Mouse (Mus musculus): ENCODE results near the gene Samd1. TPM values are rescaled to one million over a fixed set of nuclear protein-coding genes. Genes with fewer than 3 reads are reported as not detected.
"Not testable (repeated sequence)": the region's sequence is repeated elsewhere in the genome, so short reads cannot be mapped to it uniquely, and the experiment has no call there.

Gene Samd1
- polyA plus RNA-seq, 1 experiment from 2014 or later: 10.6 TPM

- peak overlapping the region; percentile 89; the same call in 1 of the 2 replicates for H3K27ac ChIP-seq
- no peaks in the 10 kb centered on the region for H3K9me3 ChIP-seq
- no peaks in the 10 kb centered on the region for H3K27me3 ChIP-seq
- WGBS: 71% methylated on average over 6 of the region's 6 CpGs
- peaks cover 41% of the 10 kb centered on the region for H3K4me1 ChIP-seq
- peaks cover 31% of the 10 kb centered on the region for H3K36me3 ChIP-seq
- no peak for ATAC-seq (ENCODE audit: insufficient number of reproducible peaks, low FRiP score, low TSS enrichment, low read depth)
- H3K9ac ChIP-seq: no peak overlapping the region
- peak overlapping the region; percentile 61 for H3K4me3 ChIP-seq
- H3K4me2 ChIP-seq: peak overlapping the region; percentile 93
These were observed 6.3 kb downstream of the Samd1 start for GRCm38 (mm10) chr8:84003612-84004246.

GRCm38 (mm10) chr8:84004533-84005201, 7.2 kb downstream of the Samd1 start:
- peaks cover 25% of the 10 kb centered on the region for H3K36me3 ChIP-seq
- peak overlapping the region; percentile 89 for H3K27ac ChIP-seq
- peaks cover 34% of the 10 kb centered on the region for H3K4me1 ChIP-seq
- peak overlapping the region; percentile 93 for H3K4me2 ChIP-seq
- H3K9ac ChIP-seq: peak overlapping the region; percentile 44
- H3K27me3 ChIP-seq: no peaks in the 10 kb centered on the region
- no peaks in the 10 kb centered on the region for H3K9me3 ChIP-seq
- WGBS: 1% methylated on average over 30 of the region's 30 CpGs
- peak overlapping the region; percentile 61 for H3K4me3 ChIP-seq
- peak; percentile 81 for ATAC-seq (ENCODE audit: insufficient number of reproducible peaks, low FRiP score, low TSS enrichment, low read depth)

GRCm38 (mm10) chr8:84005502-84005901, 8.0 kb downstream of the Samd1 start:
- peaks cover 17% of the 10 kb centered on the region for H3K36me3 ChIP-seq
- 98% methylated on average over 7 of the region's 7 CpGs for whole genome bisulfite sequencing
- H3K9ac ChIP-seq; H3K27me3 ChIP-seq; H3K4me3 ChIP-seq; H3K4me2 ChIP-seq; ATAC-seq (ENCODE audit: insufficient number of reproducible peaks, low FRiP score, low TSS enrichment, low read depth); H3K9me3 ChIP-seq; H3K27ac ChIP-seq: not testable (repeated sequence)
- peaks cover 40% of the 10 kb centered on the region for H3K4me1 ChIP-seq

- ATAC-seq (ENCODE audit: insufficient number of reproducible peaks, low FRiP score, low TSS enrichment, low read depth): no peak
- no peaks in the 10 kb centered on the region for H3K36me3 ChIP-seq
- H3K27me3 ChIP-seq: peaks cover 35% of the 10 kb centered on the region
- no peak overlapping the region for H3K9ac ChIP-seq
- no peak overlapping the region for H3K27ac ChIP-seq
- H3K4me1 ChIP-seq: peaks cover 48% of the 10 kb centered on the region
- no peak overlapping the region for H3K4me2 ChIP-seq
- no peaks in the 10 kb centered on the region for H3K9me3 ChIP-seq
- no peak overlapping the region for H3K4me3 ChIP-seq
- WGBS: 33% methylated on average over 7 of the region's 7 CpGs
These were observed 10.9 kb downstream of the Samd1 start for GRCm38 (mm10) chr8:84008362-84008761.

- Histone ChIP-seq H3K36me3 (no peaks in the 10 kb centered on the region), H3K9me3 (no peaks in the 10 kb centered on the region), H3K4me2 (no peak overlapping the region; the same call in 1 of the 2 replicates), H3K27me3 (peaks cover 44% of the 10 kb centered on the region), H3K9ac (no peak overlapping the region), H3K27ac (no peak overlapping the region), H3K4me1 (peaks cover 38% of the 10 kb centered on the region), H3K4me3 (no peak overlapping the region)
- ATAC-seq (ENCODE audit: insufficient number of reproducible peaks, low FRiP score, low TSS enrichment, low read depth): no peak
- WGBS: 1% methylated on average over 11 of the region's 11 CpGs
These were observed 12.4 kb downstream of the Samd1 start for GRCm38 (mm10) chr8:84009876-84010275.

- Histone ChIP-seq H3K4me1 (peaks cover 34% of the 10 kb centered on the region), H3K36me3 (no peaks in the 10 kb centered on the region), H3K9me3 (no peaks in the 10 kb centered on the region), H3K27me3 (peaks cover 44% of the 10 kb centered on the region), H3K9ac (peak overlapping the region; percentile 31), H3K4me2 (peak overlapping the region; percentile 99), H3K27ac (no peak overlapping the region), H3K4me3 (peak overlapping the region; percentile 53)
- WGBS: 2% methylated on average over 83 of the region's 83 CpGs
- ATAC-seq (ENCODE audit: insufficient number of reproducible peaks, low FRiP score, low TSS enrichment, low read depth): 0 out of 2 replicates have a peak, but pooled peaks have one; percentile 45
These were observed 13.4 kb downstream of the Samd1 start for GRCm38 (mm10) chr8:84010625-84011611.

GRCm38 (mm10) chr8:84011705-84012498, 14.4 kb downstream of the Samd1 start, which contains the start of gene 2210011C24Rik:
Gene 2210011C24Rik, minus strand, starts transcription at chr8:84012171.
- no peaks in the 10 kb centered on the region for H3K36me3 ChIP-seq
- peak within 1 kb of the TSS; percentile 53 for H3K4me3 ChIP-seq
- ATAC-seq (ENCODE audit: insufficient number of reproducible peaks, low FRiP score, low TSS enrichment, low read depth): no peak
- H3K4me2 ChIP-seq: peak within 1 kb of the TSS; percentile 99
- H3K27me3 ChIP-seq: peaks cover 44% of the 10 kb centered on the region
- H3K4me1 ChIP-seq: peaks cover 34% of the 10 kb centered on the region
- WGBS: 1% methylated on average over 45 of the region's 45 CpGs
- H3K9me3 ChIP-seq: no peaks in the 10 kb centered on the region
- H3K9ac ChIP-seq: peak within 1 kb of the TSS; percentile 31
- no peak within 1 kb of the TSS for H3K27ac ChIP-seq

GRCm38 (mm10) chr8:84012499-84013165, 15.2 kb downstream of the Samd1 start:
- no peaks in the 10 kb centered on the region for H3K36me3 ChIP-seq

GRCm38 (mm10) chr8:84015833-84016232, 18.4 kb downstream of the Samd1 start:
- peaks cover 42% of the 10 kb centered on the region for H3K27me3 ChIP-seq
- no peak overlapping the region for H3K9ac ChIP-seq
- no peak overlapping the region for H3K4me3 ChIP-seq
- no peak for ATAC-seq (ENCODE audit: insufficient number of reproducible peaks, low FRiP score, low TSS enrichment, low read depth)
- H3K36me3 ChIP-seq: no peaks in the 10 kb centered on the region
- 91% methylated on average over 5 of the region's 5 CpGs for WGBS
- H3K9me3 ChIP-seq: no peaks in the 10 kb centered on the region
- H3K27ac ChIP-seq: no peak overlapping the region
- peaks cover 21% of the 10 kb centered on the region for H3K4me1 ChIP-seq
- H3K4me2 ChIP-seq: no peak overlapping the region

More at GRCm38 (mm10) chr8:84012499-84013165, 15.2 kb downstream of the Samd1 start:
- H3K9me3 ChIP-seq: no peaks in the 10 kb centered on the region
- H3K4me1 ChIP-seq: peaks cover 34% of the 10 kb centered on the region
- H3K4me3 ChIP-seq: peak overlapping the region; percentile 53
- no peak overlapping the region for H3K27ac ChIP-seq
- WGBS: 10% methylated on average over 35 of the region's 35 CpGs
- peak overlapping the region; percentile 99 for H3K4me2 ChIP-seq
- peaks cover 44% of the 10 kb centered on the region for H3K27me3 ChIP-seq
- ATAC-seq (ENCODE audit: insufficient number of reproducible peaks, low FRiP score, low TSS enrichment, low read depth): no peak
- peak overlapping the region; percentile 17; the same call in 1 of the 2 replicates for H3K9ac ChIP-seq

- WGBS: 79% methylated on average over 9 of the region's 9 CpGs
- H3K4me3 ChIP-seq: no peak overlapping the region
- no peak for ATAC-seq (ENCODE audit: insufficient number of reproducible peaks, low FRiP score, low TSS enrichment, low read depth)
- no peak overlapping the region for H3K27ac ChIP-seq
- no peaks in the 10 kb centered on the region for H3K36me3 ChIP-seq
- H3K9me3 ChIP-seq: no peaks in the 10 kb centered on the region
- peaks cover 16% of the 10 kb centered on the region for H3K4me1 ChIP-seq
- H3K9ac ChIP-seq: no peak overlapping the region
- no peak overlapping the region for H3K4me2 ChIP-seq
- peaks cover 20% of the 10 kb centered on the region for H3K27me3 ChIP-seq
These were observed 22.3 kb downstream of the Samd1 start for GRCm38 (mm10) chr8:84019738-84020137.
